Mouse (Mus musculus) G1E (cell line): ENCODE measurements around the gene Golga4. TPM values are rescaled to one million over a fixed set of nuclear protein-coding genes. Genes with fewer than 3 reads are reported as not detected.

ENCODE experiments used
- ATAC-seq: 2 replicates; pipeline ENCODE4 v1.8.0; 2016; ENCODE audit warnings: mild to moderate bottlenecking; ENCODE audit not compliant: insufficient number of reproducible peaks, poor library complexity, low FRiP score, severe bottlenecking; ENCODE audit errors: extremely low read depth
- DNase-seq: peaks from one replicate; pipeline ENCODE4 v3.0.0; 2012; ENCODE audit warnings: low spot score
- H3K27me3 ChIP-seq: 2 replicates; pipeline ENCODE4 v1.6.1; 2012; ENCODE audit warnings: mild to moderate bottlenecking, low read length, inconsistent platforms; ENCODE audit not compliant: insufficient read depth
- H3K36me3 ChIP-seq: replicated peaks from 2 replicates; pipeline ENCODE3; 2012; ENCODE audit warnings: mild to moderate bottlenecking, inconsistent platforms
- H3K4me1 ChIP-seq: 2 replicates; pipeline ENCODE4 v1.6.1; 2012; ENCODE audit warnings: low read depth, low read length, inconsistent platforms, mixed read lengths; ENCODE audit not compliant: insufficient read depth
- H3K4me3 ChIP-seq: 2 replicates; pipeline ENCODE4 v1.5.1; 2012; ENCODE audit warnings: low read depth, mild to moderate bottlenecking, inconsistent platforms, low read length, moderate library complexity, mixed read lengths
- H3K9me3 ChIP-seq: replicated peaks from 2 replicates; pipeline ENCODE4 v1.6.1; 2012; ENCODE audit warnings: inconsistent platforms
- CTCF ChIP-seq: IDR thresholded peaks from 2 replicates; pipeline ENCODE4 v1.5.1; 2012; ENCODE audit warnings: low read depth, low read length, inconsistent platforms, mixed read lengths
- GATA1 ChIP-seq: IDR thresholded peaks from 2 replicates; pipeline ENCODE4 v1.6.1; 2012; ENCODE audit warnings: borderline replicate concordance, low read length, inconsistent platforms, mixed read lengths
- GATA2 ChIP-seq: IDR thresholded peaks from 2 replicates; pipeline ENCODE4 v1.6.1; 2012; ENCODE audit warnings: low read depth, low read length, inconsistent platforms, borderline replicate concordance
- POLR2AphosphoS5 ChIP-seq: IDR thresholded peaks from 2 replicates; pipeline ENCODE4 v1.6.1; 2012; ENCODE audit warnings: low read depth, low read length, inconsistent platforms; ENCODE audit not compliant: insufficient replicate concordance
- TAL1 ChIP-seq: conservative IDR thresholded peaks from 2 replicates; pipeline ENCODE4 v1.6.1; 2012; ENCODE audit warnings: low read depth, low read length, inconsistent platforms, mixed read lengths
- polyA plus RNA-seq: library from polyadenylated mRNA; stranded (reverse); fragments of >175 nt; gene quantifications from 2 replicates; pipeline ENCODE4 v1.2.3, GENCODE M21; 2012
- total RNA-seq, 2 experiments: library from RNA; stranded (forward) in 1 of 2; stranded (reverse) in 1 of 2; fragments of 200-1000 nt in 1 of 2; fragments of >200 nt in 1 of 2; fragmentation: Nextera tagmentation in 1 of 2; gene quantifications; 2 replicates each; pipeline ENCODE4 v1.2.3; 2014 to 2017

Golga4 gene
- total and polyA plus RNA-seq, 3 experiments = 11.1 to 90.9 (median 75.1) TPM

DNA sequence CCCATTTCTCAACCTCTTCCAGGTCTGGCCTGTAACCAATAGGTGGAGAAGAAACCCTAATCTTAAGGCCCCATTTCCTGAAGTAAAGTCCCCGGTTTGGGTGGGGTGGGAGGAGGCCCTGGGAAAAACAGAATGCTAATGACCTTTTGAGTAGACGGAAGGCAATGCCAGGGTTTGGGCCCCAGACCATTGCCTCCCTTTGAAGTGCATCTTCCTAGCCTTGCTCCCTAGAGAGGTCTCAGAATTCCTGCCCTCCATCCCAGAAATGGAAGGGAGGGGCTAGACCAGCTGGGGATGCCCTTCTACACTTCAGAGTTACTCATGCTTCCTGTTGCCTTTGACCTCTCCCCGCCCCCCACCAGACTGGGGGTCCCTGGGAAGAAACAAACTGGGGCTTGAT, 34.8 kb upstream of the Golga4 start:
- H3K4me1 ChIP-seq = no peaks in the 10 kb centered on the region
- no peak for TF ChIP-seq TAL1
- no peak for TF ChIP-seq POLR2AphosphoS5
- no peaks in the 10 kb centered on the region for H3K36me3 ChIP-seq
- peaks cover 27% of the 10 kb centered on the region for H3K9me3 ChIP-seq
- ATAC-seq (no peak), DNase-seq (no peak)
- no peaks in the 10 kb centered on the region for H3K27me3 ChIP-seq
- H3K4me3 ChIP-seq = no peak overlapping the region

DNA sequence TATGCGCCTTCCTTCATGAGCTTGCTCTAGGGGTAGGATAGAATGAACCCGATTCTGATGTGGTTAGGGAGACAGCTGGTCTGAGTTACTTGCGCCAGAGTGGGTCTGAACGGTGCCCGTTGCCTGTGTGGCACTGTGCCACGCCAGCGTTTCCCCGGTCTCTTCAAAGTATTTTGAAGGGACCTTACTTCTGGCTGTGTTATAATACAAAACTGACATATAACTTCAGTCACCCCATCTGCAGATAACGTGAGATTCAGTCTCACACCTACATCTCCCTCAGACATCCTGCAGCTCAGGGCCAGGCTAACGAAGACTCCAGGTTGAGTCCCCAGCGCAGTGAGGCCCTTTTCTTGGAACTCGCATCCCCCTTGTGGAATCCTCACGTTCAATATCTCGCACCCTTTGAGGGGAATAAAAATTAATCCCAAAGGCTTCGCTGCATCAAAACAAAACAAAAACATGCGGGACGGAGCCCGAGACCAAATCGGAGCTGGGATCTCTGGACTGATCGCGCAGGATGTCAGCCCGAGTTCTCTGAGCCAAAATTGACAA, 29.8 kb upstream of the Golga4 start:
- TF ChIP-seq POLR2AphosphoS5 (no peak), TAL1 (no peak), GATA1 (no peak), GATA2 (no peak), CTCF (no peak)
- DNase-seq = no peak
- no peaks in the 10 kb centered on the region for H3K4me1 ChIP-seq

DNA sequence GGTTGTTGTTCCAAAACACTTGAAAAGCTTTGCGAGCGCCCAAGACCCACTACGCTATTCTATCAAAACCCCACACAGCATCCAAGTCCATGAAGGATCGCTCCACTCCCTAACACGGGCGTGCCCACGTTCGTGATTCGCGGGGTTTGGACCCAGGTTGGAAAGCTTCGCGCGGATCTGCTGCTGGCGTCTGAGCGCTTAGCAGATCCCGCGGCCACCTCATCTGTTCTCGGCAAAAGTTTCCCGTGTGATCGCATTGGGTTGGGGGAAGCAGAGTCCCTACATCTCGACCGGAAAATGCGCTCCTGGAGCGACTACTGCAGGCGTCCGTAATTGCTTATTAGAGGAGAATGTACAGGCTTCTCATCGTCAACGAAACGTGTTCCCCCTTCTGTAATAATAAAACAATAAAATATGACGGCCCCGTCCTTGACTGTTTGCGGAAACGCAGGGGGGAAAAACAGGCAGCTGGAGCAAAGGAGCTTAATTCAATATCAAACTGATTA, 29.2 kb upstream of the Golga4 start:
- DNase-seq (no peak), ATAC-seq (no peak)
- peaks cover 33% of the 10 kb centered on the region for H3K9me3 ChIP-seq
- H3K4me1 ChIP-seq = no peaks in the 10 kb centered on the region
- no peak overlapping the region for H3K4me3 ChIP-seq
- no peaks in the 10 kb centered on the region for H3K36me3 ChIP-seq
- no peaks in the 10 kb centered on the region for H3K27me3 ChIP-seq
- TF ChIP-seq CTCF (no peak), TAL1 (no peak), POLR2AphosphoS5 (no peak), GATA2 (no peak), GATA1 (no peak)

More for the DNA sequence above, 29.8 kb upstream of the Golga4 start:
- no peak for ATAC-seq
- Histone ChIP-seq H3K36me3 (no peaks in the 10 kb centered on the region), H3K9me3 (peaks cover 33% of the 10 kb centered on the region), H3K4me3 (no peak overlapping the region), H3K27me3 (no peaks in the 10 kb centered on the region)

DNA sequence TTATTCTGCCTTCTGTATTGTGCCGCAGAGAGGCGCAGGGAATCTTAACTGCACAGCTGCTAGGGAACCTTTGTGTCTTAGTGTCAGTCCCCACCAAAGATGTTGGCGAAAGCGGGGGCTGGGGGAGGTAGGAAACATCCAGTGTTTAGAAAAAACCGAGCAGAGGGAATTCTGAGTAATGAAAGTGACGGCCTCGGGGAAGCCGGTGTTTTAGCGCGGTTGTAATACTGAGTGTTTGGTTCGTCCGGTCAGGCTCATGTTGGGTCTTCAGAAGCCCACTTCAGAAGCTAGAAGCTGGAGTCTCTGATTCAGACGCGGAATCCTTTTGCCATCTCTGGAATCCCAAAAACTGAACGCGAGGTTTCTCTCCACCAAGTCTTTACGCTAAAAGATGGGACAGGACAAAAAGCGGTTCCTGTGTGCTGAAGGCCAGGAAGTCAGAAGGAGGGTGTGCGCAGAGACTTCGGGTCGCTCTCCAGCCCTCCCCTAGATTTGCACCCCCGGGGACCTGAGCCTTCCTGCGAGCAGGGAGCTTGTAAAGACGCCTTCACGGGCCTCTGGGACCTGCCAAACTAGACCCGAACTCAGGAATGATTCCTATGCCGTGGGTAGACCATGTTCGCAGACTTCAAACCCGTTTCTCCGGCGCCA, 28.7 kb upstream of the Golga4 start:
- Histone ChIP-seq H3K27me3 (no peaks in the 10 kb centered on the region), H3K4me3 (no peak overlapping the region), H3K36me3 (no peaks in the 10 kb centered on the region), H3K9me3 (peaks cover 33% of the 10 kb centered on the region), H3K4me1 (no peaks in the 10 kb centered on the region)
- DNase-seq (no peak), ATAC-seq (no peak)
- TF ChIP-seq GATA2 (no peak), TAL1 (no peak), GATA1 (no peak), POLR2AphosphoS5 (no peak), CTCF (no peak)

DNA sequence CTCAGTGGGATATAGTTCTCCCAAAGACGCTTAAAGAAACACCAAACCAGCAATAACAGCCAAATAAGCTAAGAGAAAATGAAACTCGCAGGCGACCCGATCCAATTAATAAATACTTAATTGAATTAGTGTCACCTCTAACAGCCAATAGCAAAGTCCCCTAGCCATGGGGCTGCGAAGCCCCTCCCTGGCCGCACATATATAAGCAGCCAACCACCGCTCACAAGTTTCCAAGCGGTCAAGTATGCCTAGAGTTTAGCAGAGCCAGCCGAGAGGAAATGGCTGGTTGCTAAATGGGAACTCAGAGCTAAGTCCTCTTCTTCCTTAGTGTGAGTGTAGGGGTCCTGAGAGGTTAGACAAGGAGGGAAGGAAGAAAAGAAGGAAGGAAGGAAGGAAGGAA, 28.1 kb upstream of the Golga4 start, which contains the start of gene Eomes:
Gene Eomes (plus strand): TSS at position 252 of the 400 bp plus-strand sequence.
- ATAC-seq = no peak
- Histone ChIP-seq H3K27me3 (no peaks in the 10 kb centered on the region), H3K4me3 (no peak within 1 kb of the TSS; the same call in 1 of the 2 replicates), H3K4me1 (no peaks in the 10 kb centered on the region), H3K9me3 (peaks cover 33% of the 10 kb centered on the region), H3K36me3 (no peaks in the 10 kb centered on the region)
- TF ChIP-seq GATA1 = no peak
- TF ChIP-seq GATA2 = no peak
- TF ChIP-seq POLR2AphosphoS5 = no peak
- TF ChIP-seq TAL1 = no peak
- TF ChIP-seq CTCF = no peak
- no peak for DNase-seq

DNA sequence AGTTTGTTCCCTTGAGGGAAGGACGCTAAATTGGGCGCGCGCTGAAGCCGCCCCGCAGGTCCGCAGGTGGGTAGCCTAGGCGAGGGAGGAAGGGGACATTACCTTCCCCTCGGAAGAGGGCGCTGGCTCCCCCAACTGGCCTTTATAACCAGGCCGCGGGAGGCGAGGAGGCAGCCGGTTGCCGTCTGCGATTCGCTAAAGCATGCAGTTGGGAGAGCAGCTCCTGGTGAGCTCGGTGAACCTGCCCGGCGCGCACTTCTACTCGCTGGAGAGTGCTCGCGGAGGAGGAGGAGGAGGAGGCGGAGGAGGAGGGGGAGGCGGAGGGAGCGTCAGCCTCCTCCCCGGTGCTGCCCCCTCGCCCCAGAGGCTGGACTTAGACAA, 27.6 kb upstream of the Golga4 start:
- H3K4me1 ChIP-seq = no peaks in the 10 kb centered on the region
- TF ChIP-seq POLR2AphosphoS5 (no peak), GATA2 (no peak), TAL1 (no peak), GATA1 (no peak), CTCF (no peak)
- H3K9me3 ChIP-seq = peaks cover 33% of the 10 kb centered on the region
- H3K4me3 ChIP-seq = no peak overlapping the region; the same call in 1 of the 2 replicates
- H3K27me3 ChIP-seq = no peaks in the 10 kb centered on the region
- H3K36me3 ChIP-seq = no peaks in the 10 kb centered on the region
- ATAC-seq (no peak), DNase-seq (no peak)
